Mouse (Mus musculus): ENCODE measurements at regions not wholly inside any gene's neighbourhood (a gene's known extent, or its start where the extent isn't known, plus 50 kb on each side); places are given as distances from the start of the nearest gene placed in this dataset.
A peak's percentile ranks its signal among the peaks of the same experiment; 100 is the strongest.

DNA sequence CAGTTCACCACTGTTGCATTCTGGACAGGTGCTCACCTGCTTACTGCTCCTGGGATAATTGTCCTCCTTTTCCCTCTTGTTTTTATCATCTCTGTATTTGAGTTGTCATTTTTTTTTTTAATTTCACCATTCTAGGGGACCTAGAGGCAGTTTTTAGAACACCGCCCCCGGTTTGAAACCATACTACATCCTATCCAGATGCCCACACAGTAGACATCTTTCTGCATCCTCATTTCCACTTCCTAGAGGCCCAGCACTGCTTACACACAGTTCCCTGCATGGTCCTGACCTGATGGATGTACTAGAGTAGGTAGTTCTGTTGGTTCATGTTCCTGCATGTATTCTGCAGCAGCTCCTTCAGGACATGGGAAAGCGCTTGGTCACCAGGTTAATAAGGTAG, 216.0 kb downstream of the Wnt5a start:
- DNase-seq (ENCODE audit: low spot score in 2 of 2): no peak
- H3K27ac ChIP-seq: no peak overlapping the region
- no peak for TF ChIP-seq CTCF (conservative IDR thresholded peaks at IDR 0.05)
- no peak overlapping the region for H3K4me3 ChIP-seq

DNA sequence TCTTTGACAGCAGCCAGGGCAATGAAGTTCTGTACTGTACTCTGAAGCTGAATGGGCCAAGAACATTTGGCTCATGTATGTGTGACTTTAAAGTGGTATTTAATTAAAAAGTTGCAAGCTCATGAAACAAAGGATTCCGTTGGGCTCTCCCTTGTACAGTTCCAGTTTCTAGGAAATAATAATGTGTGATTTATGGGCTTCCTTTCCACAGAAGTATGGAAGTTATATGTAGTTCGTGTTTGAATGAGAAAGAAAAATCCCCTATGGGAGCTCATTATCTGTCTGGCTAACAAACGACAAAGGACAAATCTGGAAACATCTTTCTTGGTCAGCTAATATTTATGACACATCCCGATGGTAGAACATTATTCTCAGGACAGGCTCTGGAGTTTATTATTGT, 221.1 kb downstream of the Wnt5a start:
- Histone ChIP-seq H3K4me3 (no peak overlapping the region), H3K27ac (no peak overlapping the region)
- no peak for TF ChIP-seq CTCF (conservative IDR thresholded peaks at IDR 0.05)
- DNase-seq (ENCODE audit: low spot score in 2 of 2): no peak

DNA sequence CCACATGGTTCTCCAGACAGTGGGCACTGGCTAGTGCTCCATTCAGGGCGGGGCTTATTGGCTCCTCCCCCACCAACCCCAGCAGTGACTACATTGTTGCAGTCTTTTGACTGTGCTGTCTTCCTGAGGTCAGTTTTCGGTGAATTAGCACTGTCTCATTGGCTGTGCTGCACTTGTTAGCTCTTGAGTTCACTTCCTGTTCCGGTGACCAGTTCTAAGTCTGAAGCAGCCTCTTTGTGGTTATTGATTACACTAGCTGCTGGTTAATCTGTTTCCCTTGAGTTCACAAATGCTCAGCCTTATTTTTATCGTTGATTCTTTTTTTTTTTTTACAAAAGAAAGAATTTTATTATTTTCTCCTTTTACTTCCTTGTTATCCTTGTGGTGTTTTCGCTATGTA, 228.9 kb downstream of the Wnt5a start:
- no peak for TF ChIP-seq CTCF (conservative IDR thresholded peaks at IDR 0.05)

DNA sequence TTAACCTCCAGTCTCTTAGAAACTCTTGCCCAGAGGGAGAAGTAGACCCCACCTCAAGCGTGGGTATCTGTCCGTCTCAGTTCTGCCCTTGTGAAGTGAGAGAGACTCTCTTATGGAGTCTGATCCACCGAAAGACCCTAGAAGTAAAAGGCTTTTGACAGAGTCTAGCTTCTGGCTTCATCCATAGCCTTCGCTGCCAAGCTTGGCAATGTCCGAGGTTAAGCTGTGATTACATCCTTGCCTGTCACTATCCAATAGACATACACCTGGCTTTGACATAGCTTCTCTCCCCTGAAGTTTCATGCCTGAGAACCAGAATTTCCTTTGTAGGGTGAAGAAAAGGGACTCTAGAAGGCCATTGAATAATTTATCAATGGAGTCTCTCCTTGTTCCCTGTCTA, 230.9 kb downstream of the Wnt5a start:
- H3K4me3 ChIP-seq: no peak overlapping the region
- no peak for DNase-seq (ENCODE audit: low spot score in 2 of 2)
- TF ChIP-seq CTCF (conservative IDR thresholded peaks at IDR 0.05): no peak
- no peak overlapping the region for H3K27ac ChIP-seq

More for the DNA sequence above, 228.9 kb downstream of the Wnt5a start:
- no peak for DNase-seq (ENCODE audit: low spot score in 2 of 2)
- H3K27ac ChIP-seq: no peak overlapping the region
- no peak overlapping the region for H3K4me3 ChIP-seq

DNA sequence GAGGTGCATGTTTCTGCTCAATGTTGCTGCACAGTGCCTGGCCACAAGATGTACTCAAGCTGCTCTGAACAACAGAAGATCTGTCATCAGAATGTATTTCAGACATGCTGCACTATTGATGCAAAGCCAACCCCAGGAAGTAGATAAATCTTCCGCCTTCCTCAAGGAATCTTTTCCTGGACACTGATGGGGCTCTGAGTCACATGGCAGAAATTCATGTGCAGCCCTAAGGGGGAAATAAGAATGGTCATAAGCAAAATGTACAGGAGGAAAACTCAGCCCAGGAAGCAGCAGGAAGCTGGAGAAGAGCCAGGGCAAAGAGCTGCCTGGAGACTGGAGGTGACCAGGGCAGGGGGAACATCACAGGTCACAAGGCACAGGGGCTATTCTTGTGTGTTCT, 235.5 kb downstream of the Wnt5a start:
- no peak overlapping the region for H3K27ac ChIP-seq
- DNase-seq (ENCODE audit: low spot score in 2 of 2): no peak
- no peak for TF ChIP-seq CTCF (conservative IDR thresholded peaks at IDR 0.05)
- no peak overlapping the region for H3K4me3 ChIP-seq

DNA sequence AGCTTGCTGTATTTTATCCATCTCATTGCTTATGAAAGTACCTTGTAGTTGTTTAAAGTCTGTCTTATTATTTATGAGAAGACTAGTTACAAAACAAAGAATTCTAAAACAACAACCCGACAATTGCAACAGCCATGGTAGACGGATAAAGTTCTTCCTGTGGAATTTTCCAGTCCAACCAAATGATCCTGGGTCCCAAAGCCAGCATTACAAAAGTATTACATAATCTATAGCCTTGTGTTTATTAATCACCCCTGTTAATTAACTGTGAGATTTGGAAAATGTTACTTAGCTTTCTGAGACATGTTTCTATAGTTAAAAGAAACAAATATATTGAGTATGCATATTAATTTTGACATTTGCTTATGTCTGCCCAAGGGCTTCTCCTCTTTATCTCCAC, 236.9 kb downstream of the Wnt5a start:
- Histone ChIP-seq H3K27ac (no peak overlapping the region), H3K4me3 (no peak overlapping the region)
- TF ChIP-seq CTCF (conservative IDR thresholded peaks at IDR 0.05): no peak
- no peak for DNase-seq (ENCODE audit: low spot score in 2 of 2)

DNA sequence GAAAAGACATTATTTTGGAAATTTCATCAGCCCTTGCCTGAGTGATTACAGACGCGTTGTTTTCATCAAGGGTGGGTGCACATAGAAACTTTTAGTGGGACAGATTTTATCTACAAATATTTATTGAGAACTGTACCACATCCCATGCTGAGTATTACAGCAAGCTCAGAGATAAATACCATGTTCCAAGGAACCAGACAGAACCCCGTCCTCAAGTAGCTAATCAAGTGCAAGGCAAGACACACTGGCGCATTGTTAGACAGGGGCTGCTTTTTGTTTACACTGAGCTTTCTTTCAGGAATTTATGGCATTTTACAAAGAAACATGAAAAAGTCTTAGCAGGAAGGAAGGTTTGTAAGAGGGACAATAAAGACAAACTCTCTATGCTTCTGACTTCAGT, 239.1 kb downstream of the Wnt5a start:
- TF ChIP-seq CTCF (conservative IDR thresholded peaks at IDR 0.05): no peak
- no peak for DNase-seq (ENCODE audit: low spot score in 2 of 2)
- Histone ChIP-seq H3K4me3 (no peak overlapping the region), H3K27ac (no peak overlapping the region)

DNA sequence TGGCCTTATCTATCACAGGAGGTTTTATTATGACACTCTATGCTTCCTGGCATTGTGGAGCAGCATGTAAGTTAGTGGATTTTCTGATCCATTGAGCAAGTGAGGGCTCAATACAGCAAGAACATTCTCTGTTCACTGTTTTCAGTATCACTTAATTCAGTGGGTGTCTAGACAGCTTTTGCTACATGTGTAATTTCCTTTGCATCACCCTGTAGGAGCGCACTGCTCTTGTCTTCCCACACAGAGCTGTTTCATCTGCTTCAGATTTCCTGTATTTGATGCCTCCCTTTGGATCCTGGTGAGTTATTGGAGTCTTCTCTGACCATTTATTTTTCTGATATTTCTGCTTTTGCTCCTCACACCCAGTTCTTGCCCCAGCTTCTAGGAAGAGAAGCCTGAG, 245.8 kb downstream of the Wnt5a start:
- DNase-seq (ENCODE audit: low spot score in 2 of 2): peak; percentile 16 to 66
- no peak for TF ChIP-seq CTCF (conservative IDR thresholded peaks at IDR 0.05)
- Histone ChIP-seq H3K27ac (peak overlapping the region; percentile 62), H3K4me3 (no peak overlapping the region)

DNA sequence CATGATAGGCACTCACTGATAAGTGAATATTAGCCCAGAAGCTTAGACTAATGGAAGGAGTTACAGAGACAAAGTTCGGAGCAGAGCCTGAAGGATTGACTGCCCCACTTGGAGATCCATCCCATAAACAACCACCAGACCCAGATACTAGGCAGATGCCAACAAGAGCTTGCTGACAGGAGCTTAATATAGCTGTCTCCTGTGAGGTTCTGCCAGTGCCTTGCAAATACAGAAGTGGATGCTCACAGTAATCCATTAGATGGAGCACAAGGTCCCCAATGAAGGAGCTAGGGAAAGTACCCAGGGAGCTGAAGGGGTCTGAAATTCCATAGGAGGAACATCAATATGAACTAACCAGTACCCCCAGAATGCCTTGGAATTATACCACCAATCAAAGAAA, 252.8 kb upstream of the Lrtm1 start:
- Histone ChIP-seq H3K4me3 (no peak overlapping the region), H3K27ac (no peak overlapping the region)
- TF ChIP-seq CTCF (conservative IDR thresholded peaks at IDR 0.05): no peak
- DNase-seq (ENCODE audit: low spot score in 2 of 2): no peak

DNA sequence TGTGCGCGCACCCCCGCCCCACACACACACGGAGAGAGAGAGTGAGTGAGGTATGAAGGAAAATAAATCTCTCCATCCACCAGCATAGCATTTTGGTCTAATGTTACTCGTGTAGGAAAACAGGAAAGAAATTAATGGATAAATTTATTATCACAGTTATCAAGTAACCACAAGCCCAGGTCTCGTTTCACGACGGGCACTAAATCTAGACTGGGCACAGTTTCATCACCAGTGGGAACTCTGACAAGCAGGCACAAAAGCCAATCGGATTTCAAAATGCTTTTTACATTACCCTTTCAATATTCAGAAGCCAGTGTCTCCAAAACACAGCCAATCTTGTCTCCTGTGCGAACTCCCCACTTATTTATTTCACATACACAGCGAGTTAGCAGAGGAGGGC, 244.9 kb upstream of the Lrtm1 start:
- H3K27ac ChIP-seq: no peak overlapping the region
- no peak for TF ChIP-seq CTCF (conservative IDR thresholded peaks at IDR 0.05)
- H3K4me3 ChIP-seq: no peak overlapping the region
- no peak for DNase-seq (ENCODE audit: low spot score in 2 of 2)

DNA sequence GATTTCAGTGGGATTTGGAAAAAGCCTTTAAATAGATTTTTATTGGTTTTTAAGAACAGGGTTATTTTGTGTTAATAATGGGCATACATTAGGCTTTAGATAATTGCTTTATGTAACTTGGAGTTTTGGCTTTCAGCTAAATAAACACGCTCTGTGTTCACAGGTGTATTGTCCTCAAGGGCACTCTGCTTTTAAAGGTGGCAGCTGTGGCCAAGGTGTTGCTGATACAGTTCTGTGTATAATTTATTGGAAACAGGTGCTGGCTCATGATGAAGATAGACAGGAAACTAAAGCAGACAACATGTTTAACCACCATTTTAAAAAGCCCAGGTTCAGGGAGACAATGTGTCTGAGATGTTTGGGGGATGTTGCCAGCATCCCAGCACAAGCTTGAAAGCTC, 242.3 kb upstream of the Lrtm1 start:
- TF ChIP-seq CTCF (conservative IDR thresholded peaks at IDR 0.05): no peak
- H3K27ac ChIP-seq: no peak overlapping the region
- H3K4me3 ChIP-seq: no peak overlapping the region
- no peak for DNase-seq (ENCODE audit: low spot score in 2 of 2)

DNA sequence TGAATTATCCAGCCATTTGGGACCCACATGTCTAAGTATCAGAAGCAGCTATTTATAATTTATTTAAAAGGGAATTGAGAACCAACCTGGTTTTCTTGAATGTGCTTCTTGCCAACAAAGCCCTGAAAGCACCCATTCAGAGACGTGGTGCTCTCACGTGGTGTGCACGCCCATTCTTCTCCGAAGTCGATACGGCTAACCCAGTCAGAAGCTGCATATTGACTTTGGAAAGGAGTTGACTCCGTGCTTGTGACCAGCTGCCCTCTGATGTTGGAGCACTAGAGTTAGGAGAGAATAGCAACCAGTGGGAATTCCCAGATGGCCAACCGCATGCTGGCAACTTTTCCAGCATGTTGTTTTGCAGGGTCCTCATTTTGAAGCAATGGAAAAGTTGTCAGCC, 240.2 kb upstream of the Lrtm1 start:
- no peak overlapping the region for H3K27ac ChIP-seq
- no peak for TF ChIP-seq CTCF (conservative IDR thresholded peaks at IDR 0.05)
- H3K4me3 ChIP-seq: no peak overlapping the region
- DNase-seq (ENCODE audit: low spot score in 2 of 2): no peak

DNA sequence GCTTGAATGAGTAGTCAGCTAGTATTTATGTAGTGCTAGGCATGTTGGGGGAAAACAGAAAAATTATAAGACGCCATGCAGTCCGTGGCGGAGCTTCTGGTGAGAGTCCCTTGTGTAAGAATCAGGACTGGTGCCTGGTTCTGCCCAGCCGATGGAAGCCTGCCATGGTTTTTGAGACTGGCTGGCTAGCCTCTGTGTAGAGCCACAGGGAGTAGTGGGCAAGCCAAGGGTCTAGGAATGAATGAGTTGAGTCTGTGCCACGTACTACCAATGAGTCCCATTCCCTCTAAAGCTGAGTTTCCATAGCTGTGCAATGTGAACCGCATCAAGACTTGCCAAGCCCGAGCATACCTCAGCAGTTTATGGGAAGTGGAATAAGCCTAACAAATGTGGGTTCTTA, 236.3 kb upstream of the Lrtm1 start:
- DNase-seq (ENCODE audit: low spot score in 2 of 2): peak; percentile 36 to 42
- Histone ChIP-seq H3K4me3 (no peak overlapping the region), H3K27ac (no peak overlapping the region)
- no peak for TF ChIP-seq CTCF (conservative IDR thresholded peaks at IDR 0.05)

DNA sequence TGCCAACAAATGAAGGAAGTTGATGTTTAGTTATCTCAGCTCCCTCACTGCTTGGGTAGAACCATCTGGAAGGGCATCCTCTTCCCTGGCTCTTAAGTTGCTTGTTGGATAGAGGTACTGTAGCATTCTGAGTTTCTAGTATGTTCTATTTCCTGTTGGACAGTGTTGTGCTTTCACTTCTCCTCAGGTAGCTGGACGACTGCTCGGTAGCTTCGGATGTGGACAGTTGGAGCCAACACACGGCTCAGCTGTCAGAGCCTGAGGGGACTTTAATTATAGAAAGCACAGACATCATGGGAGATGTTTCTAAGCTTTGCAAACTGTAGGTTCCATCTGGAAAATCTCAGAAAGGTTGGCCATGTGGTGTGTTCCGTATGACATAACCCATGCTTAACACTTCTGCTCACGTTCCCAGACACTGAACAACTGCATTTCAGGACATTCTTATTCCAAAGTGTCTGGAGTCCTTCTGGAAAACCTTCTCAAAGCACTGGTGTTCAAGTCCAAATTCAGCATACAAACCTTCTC, 233.8 kb upstream of the Lrtm1 start:
- no peak for TF ChIP-seq CTCF (conservative IDR thresholded peaks at IDR 0.05)
- no peak overlapping the region for H3K4me3 ChIP-seq
- H3K27ac ChIP-seq: no peak overlapping the region
- DNase-seq (ENCODE audit: low spot score in 2 of 2): no peak

DNA sequence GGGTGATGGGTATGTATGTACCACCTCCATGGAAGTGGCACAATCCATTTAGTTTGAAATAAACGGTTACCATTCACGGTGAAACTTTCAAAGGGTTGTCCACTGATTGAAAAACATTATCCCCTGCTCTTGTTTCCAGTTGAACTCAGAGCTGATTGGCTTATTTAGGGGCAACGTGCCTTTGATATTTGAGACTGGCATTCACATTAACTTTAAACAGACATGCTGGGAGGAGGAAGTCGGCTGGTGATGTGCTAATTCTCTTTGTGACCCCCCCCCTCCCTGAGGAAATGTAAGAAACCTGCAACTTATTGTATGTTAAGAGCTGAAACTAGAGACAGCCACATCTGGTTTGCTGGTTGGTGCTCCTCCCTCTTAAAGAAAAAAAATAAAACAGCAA, 219.7 kb upstream of the Lrtm1 start:
- no peak overlapping the region for H3K27ac ChIP-seq
- DNase-seq (ENCODE audit: low spot score in 2 of 2): no peak
- H3K4me3 ChIP-seq: no peak overlapping the region
- TF ChIP-seq CTCF (conservative IDR thresholded peaks at IDR 0.05): no peak
